Mouse (Mus musculus) kidney, adult 8-10 months (tissue): ENCODE measurements around the gene Nxph4.

ENCODE experiments used
- DNase-seq, 2 experiments: peaks; one replicate each; pipeline ENCODE4 v3.0.0; 2022

Gene Nxph4

GRCm38 (mm10) chr10:127542084-127542483, 7.7 kb upstream of the Nxph4 start:
- no peak for DNase-seq

GRCm38 (mm10) chr10:127541510-127541909, 7.2 kb upstream of the Nxph4 start:
- DNase-seq: no peak

- peak; percentile 66 to 88 for DNase-seq
These were observed 3.7 kb upstream of the Nxph4 start for GRCm38 (mm10) chr10:127537854-127538583.

- peak in 1 of 2 experiments; percentile 51 for DNase-seq
These were observed 2.4 kb upstream of the Nxph4 start for GRCm38 (mm10) chr10:127536586-127537314.

- no peak for DNase-seq
These were observed 598 bp upstream of the Nxph4 start for GRCm38 (mm10) chr10:127534929-127535384.

GRCm38 (mm10) chr10:127531548-127531947, 2.8 kb downstream of the Nxph4 start:
- DNase-seq: no peak

GRCm38 (mm10) chr10:127530945-127531344, 3.4 kb downstream of the Nxph4 start:
- DNase-seq: no peak

- no peak for DNase-seq
These were observed 6.9 kb downstream of the Nxph4 start for GRCm38 (mm10) chr10:127527481-127527880.

GRCm38 (mm10) chr10:127526681-127527080, 7.7 kb downstream of the Nxph4 start:
- DNase-seq: peak; percentile 47 to 65

- DNase-seq: no peak
These were observed 8.3 kb downstream of the Nxph4 start for GRCm38 (mm10) chr10:127526048-127526447.

- DNase-seq: no peak
These were observed 9.6 kb downstream of the Nxph4 start for GRCm38 (mm10) chr10:127524646-127525255.

- DNase-seq: peak; percentile 83 to 86
These were observed 12.2 kb downstream of the Nxph4 start, which contains the start of gene Shmt2 for GRCm38 (mm10) chr10:127522088-127522581. TSS of gene Shmt2 (minus strand) at chr10:127522444.

GRCm38 (mm10) chr10:127521611-127522080, 12.7 kb downstream of the Nxph4 start:
- no peak for DNase-seq

GRCm38 (mm10) chr10:127520714-127521357, 13.5 kb downstream of the Nxph4 start:
- DNase-seq: peak; percentile 73 to 81

GRCm38 (mm10) chr10:127519903-127520713, 14.3 kb downstream of the Nxph4 start:
- no peak for DNase-seq

GRCm38 (mm10) chr10:127519041-127519701, 15.2 kb downstream of the Nxph4 start:
- DNase-seq: no peak

- no peak for DNase-seq
These were observed 16.4 kb downstream of the Nxph4 start for GRCm38 (mm10) chr10:127517941-127518340.

- DNase-seq: no peak
These were observed 17.6 kb downstream of the Nxph4 start for GRCm38 (mm10) chr10:127516576-127517260.

GRCm38 (mm10) chr10:127515983-127516459, 18.3 kb downstream of the Nxph4 start:
- DNase-seq: no peak

GRCm38 (mm10) chr10:127515271-127515982, 18.9 kb downstream of the Nxph4 start:
- no peak for DNase-seq
